Mouse (Mus musculus) embryo, embryonic 10.5 days (tissue): ENCODE results near the gene Prex1.
A peak's percentile ranks its signal among the peaks of the same experiment; 100 is the strongest.

ENCODE experiments used
- DNase-seq: peaks from one replicate; pipeline ENCODE4 v3.0.0-alpha.2; 2015; ENCODE audit warnings: low spot score

The Prex1 gene

GRCm38 (mm10) chr2:166661971-166662370 lies 51.7 kb downstream of the Prex1 start:
- no peak for DNase-seq

GRCm38 (mm10) chr2:166661498-166661897 lies 52.1 kb downstream of the Prex1 start:
- DNase-seq: no peak

- no peak for DNase-seq
Measured at GRCm38 (mm10) chr2:166658380-166658779, 55.3 kb downstream of the Prex1 start.

GRCm38 (mm10) chr2:166657451-166658011 lies 56.1 kb downstream of the Prex1 start:
- peak; percentile 77 for DNase-seq

- DNase-seq: peak; percentile 81
Measured at GRCm38 (mm10) chr2:166656630-166657029, 57.0 kb downstream of the Prex1 start.

- DNase-seq: no peak
Measured at GRCm38 (mm10) chr2:166655727-166656520, 57.7 kb downstream of the Prex1 start.

- no peak for DNase-seq
Measured at GRCm38 (mm10) chr2:166655308-166655707, 58.3 kb downstream of the Prex1 start.

GRCm38 (mm10) chr2:166654875-166655274 lies 58.8 kb downstream of the Prex1 start:
- DNase-seq: no peak

- peak; percentile 48 for DNase-seq
Measured at GRCm38 (mm10) chr2:166653564-166653963, 60.1 kb downstream of the Prex1 start.

GRCm38 (mm10) chr2:166652672-166653071 lies 61.0 kb downstream of the Prex1 start:
- DNase-seq: no peak

- DNase-seq: no peak
Measured at GRCm38 (mm10) chr2:166651317-166652030, 62.2 kb downstream of the Prex1 start.

- no peak for DNase-seq
Measured at GRCm38 (mm10) chr2:166650414-166650813, 63.2 kb downstream of the Prex1 start.

- no peak for DNase-seq
Measured at GRCm38 (mm10) chr2:166647242-166647641, 66.4 kb downstream of the Prex1 start.

GRCm38 (mm10) chr2:166646434-166647088 lies 67.1 kb downstream of the Prex1 start:
- DNase-seq: no peak

GRCm38 (mm10) chr2:166644816-166645215 lies 68.8 kb downstream of the Prex1 start:
- DNase-seq: no peak

- DNase-seq: no peak
Measured at GRCm38 (mm10) chr2:166642581-166642987, 71.0 kb downstream of the Prex1 start.

GRCm38 (mm10) chr2:166639750-166640149 lies 73.9 kb downstream of the Prex1 start:
- DNase-seq: no peak

- DNase-seq: no peak
Measured at GRCm38 (mm10) chr2:166638947-166639641, 74.5 kb downstream of the Prex1 start.

- no peak for DNase-seq
Measured at GRCm38 (mm10) chr2:166638079-166638800, 75.4 kb downstream of the Prex1 start.

GRCm38 (mm10) chr2:166637673-166637990 lies 76.0 kb downstream of the Prex1 start:
- no peak for DNase-seq
